Mouse (Mus musculus): ENCODE data around the gene Emc9.

DNA sequence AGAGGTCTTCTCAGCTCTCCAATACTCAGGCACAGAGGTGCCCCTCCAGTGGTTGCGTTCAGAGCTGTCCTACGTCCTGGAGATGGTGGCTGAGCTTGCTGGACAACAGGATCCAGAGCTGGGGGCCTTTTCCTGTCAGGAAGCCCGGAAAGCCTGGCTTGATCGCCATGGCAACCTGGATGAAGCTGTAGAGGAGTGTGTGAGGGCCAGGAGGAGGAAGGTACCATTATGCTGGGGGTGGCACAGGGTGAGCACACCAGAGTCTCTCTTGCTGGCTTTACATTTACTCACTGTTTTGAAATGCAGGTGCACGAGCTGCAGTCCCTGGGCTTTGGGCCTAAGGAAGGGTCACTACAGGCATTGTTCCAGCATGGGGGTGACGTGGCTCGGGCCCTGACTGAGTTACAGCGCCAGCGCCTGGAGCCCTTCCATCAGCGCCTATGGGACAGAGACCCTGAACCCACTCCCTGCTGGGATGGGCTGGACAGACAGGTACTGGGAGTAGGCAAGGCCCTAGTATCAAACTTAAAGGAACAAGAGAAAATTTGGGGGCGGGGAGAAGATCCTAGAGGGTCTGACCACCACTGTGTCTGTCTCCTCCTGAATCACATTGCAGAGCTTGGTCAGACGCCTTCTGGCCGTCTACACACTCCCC lies 11.1 kb upstream of the Emc9 start:
- no peak for TF ChIP-seq CTCF (IDR thresholded peaks at IDR 0.05; ENCODE audit: low read depth)
- no peak for TF ChIP-seq EP300 (IDR thresholded peaks at IDR 0.05; ENCODE audit: low read depth)

Measured in heart, postnatal 0 days (tissue).